Mouse (Mus musculus) bone marrow, adult 2 months (tissue): ENCODE measurements around the gene Nid2.

Source experiments
- CTCF ChIP-seq: fragments of 200-500 bp; IDR thresholded peaks from 2 replicates; pipeline ENCODE4 v1.5.1; 2011; ENCODE audit warnings: low read length, control low read depth; ENCODE audit not compliant: control insufficient read depth, insufficient read depth
- POLR2A ChIP-seq: fragments of 200-500 bp; IDR thresholded peaks from 2 replicates; pipeline ENCODE4 v1.6.1; 2011; ENCODE audit warnings: low read depth, mild to moderate bottlenecking, control low read depth, low read length, borderline replicate concordance; ENCODE audit not compliant: control insufficient read depth

- TF ChIP-seq POLR2A (no peak), CTCF (no peak)
These were observed 14.7 kb downstream of the Nid2 start for GRCm38 (mm10) chr14:19765539-19766379.
